Mouse (Mus musculus) hindbrain, embryonic 12.5 days (tissue): ENCODE measurements at regions not wholly inside any gene's neighbourhood (a gene's known extent, or its start where the extent isn't known, plus 50 kb on each side); places are given as distances from the start of the nearest gene placed in this dataset.

ENCODE experiments used
- ATAC-seq: fragments of 200-750 bp; cut with Nextera tagmentation; 2 replicates; pipeline ENCODE4 v1.8.0; 2017; ENCODE audit warnings: moderate TSS enrichment; ENCODE audit not compliant: low FRiP score
- H3K27ac ChIP-seq: fragments of 300-500 bp; sonication (generic); 2 replicates; pipeline ENCODE4 v1.5.1; 2016; ENCODE audit warnings: mild to moderate bottlenecking
- H3K27me3 ChIP-seq: fragments of 300-500 bp; sonication (generic); 2 replicates; pipeline ENCODE4 v1.6.1; 2016; ENCODE audit warnings: mild to moderate bottlenecking
- H3K36me3 ChIP-seq: fragments of 300-500 bp; sonication (generic); 2 replicates; pipeline ENCODE4 v1.6.1; 2016; ENCODE audit warnings: mild to moderate bottlenecking
- H3K4me1 ChIP-seq: fragments of 300-500 bp; sonication (generic); 2 replicates; pipeline ENCODE4 v1.6.1; 2016
- H3K4me2 ChIP-seq: fragments of 300-500 bp; sonication (generic); replicated peaks from 2 replicates; pipeline ENCODE4 v1.6.1; 2016; ENCODE audit warnings: mild to moderate bottlenecking
- H3K4me3 ChIP-seq: fragments of 300-500 bp; sonication (generic); 2 replicates; pipeline ENCODE4 v1.5.1; 2016; ENCODE audit warnings: mild to moderate bottlenecking
- H3K9ac ChIP-seq: fragments of 300-500 bp; sonication (generic); 2 replicates; pipeline ENCODE4 v1.6.1; 2016; ENCODE audit warnings: mild to moderate bottlenecking, moderate library complexity
- H3K9me3 ChIP-seq: fragments of 300-500 bp; sonication (generic); replicated peaks from 2 replicates; pipeline ENCODE4 v1.6.1; 2016; ENCODE audit warnings: mild to moderate bottlenecking
- WGBS: fragments of 180-500 bp; shearing (Covaris S2); methylation state at CpG from one replicate; pipeline ENCODE4 v1.1.7; 2016; 5-methylcytosine and 5-hydroxymethylcytosine counted together

DNA sequence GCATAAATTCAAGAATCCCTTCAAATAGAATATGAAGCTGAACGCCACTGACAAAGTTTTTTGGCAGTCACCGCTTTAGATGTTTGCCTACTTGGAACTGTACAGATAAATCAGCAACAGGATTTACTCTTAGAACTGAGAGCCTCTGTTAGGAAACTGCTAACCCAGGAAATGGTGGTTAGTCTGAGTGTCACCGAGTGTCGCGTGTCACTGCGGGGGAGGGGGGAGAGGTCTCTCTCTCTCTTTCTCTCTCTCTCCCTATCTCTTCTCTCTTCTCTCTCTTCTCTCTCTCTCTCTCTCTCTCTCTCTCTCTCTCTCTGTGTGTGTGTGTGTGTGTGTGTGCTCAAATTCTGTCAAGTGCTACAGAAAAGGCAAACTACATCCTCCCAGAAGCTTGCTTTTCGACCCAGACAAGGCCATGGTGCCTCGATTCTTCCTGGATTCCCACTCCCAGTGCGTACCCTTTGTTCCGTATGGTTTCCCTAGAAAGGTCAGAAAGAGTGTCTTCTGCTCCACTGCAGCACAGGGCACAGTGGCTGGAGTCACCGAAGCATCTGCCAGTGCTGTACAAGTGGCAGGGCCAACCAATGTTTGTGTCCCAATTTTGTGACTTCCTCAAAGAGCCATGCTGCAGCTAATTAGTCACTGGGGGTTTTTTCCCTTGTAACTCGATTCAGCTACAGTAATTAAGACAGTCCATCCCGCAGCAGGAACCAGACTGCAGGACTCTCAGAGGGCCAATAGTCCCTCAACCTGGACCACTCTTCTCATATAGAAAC is 87.0 kb downstream of the Cog6 start:
- Histone ChIP-seq H3K4me2 (no peak overlapping the region), H3K9ac (no peak overlapping the region), H3K9me3 (no peaks in the 10 kb centered on the region), H3K4me3 (no peak overlapping the region), H3K27ac (no peak overlapping the region), H3K27me3 (no peaks in the 10 kb centered on the region), H3K36me3 (no peaks in the 10 kb centered on the region), H3K4me1 (0 out of 2 replicates have a peak, but pooled peaks cover 3% of the 10 kb centered on the region)
- 77% methylated on average over 13 of the region's 13 CpGs for WGBS
- no peak for ATAC-seq

DNA sequence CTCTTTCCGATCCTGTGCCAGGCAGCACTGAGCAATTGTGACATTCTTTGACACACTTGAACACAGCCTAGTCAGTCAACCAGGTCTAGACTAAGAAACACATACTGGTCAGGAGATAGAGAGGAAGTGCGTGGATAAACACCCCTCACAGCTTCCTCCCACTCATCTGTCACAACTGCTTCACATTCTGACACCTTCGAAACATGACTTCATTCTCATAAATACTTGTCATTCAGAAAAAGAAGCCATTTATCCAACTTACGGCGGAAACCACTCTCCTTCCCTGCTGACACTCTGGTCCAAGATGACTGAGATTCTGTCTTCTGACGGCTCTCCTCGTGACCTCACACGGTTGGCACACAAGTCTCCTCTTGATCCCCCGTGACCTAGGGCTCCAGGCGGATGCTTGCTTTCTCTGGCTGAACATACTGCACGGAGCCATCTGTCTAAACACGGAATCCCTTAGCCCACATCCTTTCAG is 89.6 kb downstream of the Cog6 start:
- H3K4me1 ChIP-seq, result 0 out of 2 replicates have a peak, but pooled peaks cover 3% of the 10 kb centered on the region
- H3K4me2 ChIP-seq, result no peak overlapping the region
- no peak overlapping the region for H3K27ac ChIP-seq
- H3K36me3 ChIP-seq, result no peaks in the 10 kb centered on the region
- H3K9ac ChIP-seq, result no peak overlapping the region
- 59% methylated on average over 12 of the region's 12 CpGs for WGBS
- no peak for ATAC-seq
- H3K4me3 ChIP-seq, result no peak overlapping the region
- no peaks in the 10 kb centered on the region for H3K27me3 ChIP-seq
- no peaks in the 10 kb centered on the region for H3K9me3 ChIP-seq

DNA sequence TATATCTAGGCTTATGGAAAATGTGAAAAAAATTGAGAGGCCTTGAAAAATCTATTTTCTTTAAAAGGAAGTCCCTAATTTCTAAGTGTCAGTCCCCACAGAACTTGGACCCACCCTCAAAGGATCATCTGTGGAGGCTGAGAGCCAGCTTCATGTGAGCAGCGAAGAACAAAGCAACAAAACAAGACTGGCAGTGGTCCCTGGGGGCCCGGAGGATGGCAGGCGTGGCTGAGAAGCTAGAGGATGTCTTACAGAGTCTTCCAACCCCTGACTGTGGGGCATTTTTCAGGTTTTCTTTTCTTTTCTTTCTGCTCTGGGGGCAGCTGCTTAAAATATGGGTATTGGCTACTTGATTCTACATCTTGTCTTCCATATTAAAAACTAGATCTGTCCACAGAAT is 90.5 kb downstream of the Cog6 start:
- H3K4me3 ChIP-seq, result no peak overlapping the region
- no peaks in the 10 kb centered on the region for H3K9me3 ChIP-seq
- no peaks in the 10 kb centered on the region for H3K27me3 ChIP-seq
- H3K4me1 ChIP-seq, result 0 out of 2 replicates have a peak, but pooled peaks cover 3% of the 10 kb centered on the region
- H3K9ac ChIP-seq, result no peak overlapping the region
- ATAC-seq, result no peak
- H3K27ac ChIP-seq, result no peak overlapping the region
- WGBS, result 58% methylated on average over 3 of the region's 3 CpGs
- no peaks in the 10 kb centered on the region for H3K36me3 ChIP-seq
- H3K4me2 ChIP-seq, result no peak overlapping the region

DNA sequence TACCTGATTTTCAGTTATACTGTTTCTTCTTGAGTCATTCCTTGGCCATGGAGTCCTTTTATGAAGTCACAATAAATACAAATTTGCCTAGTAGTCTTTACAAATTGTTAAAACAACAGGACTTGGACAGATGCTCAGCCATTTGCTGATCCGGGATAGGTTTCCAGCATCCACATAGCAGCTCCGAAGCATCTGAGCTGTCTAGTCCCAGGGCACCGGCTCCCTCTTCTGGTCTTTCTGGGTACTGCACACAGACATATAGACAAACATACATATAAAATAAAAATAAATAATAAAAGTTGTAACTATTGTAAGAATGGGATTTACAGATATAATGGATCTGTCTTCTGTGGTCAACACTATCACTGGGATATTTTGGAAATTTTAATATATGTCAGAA is 91.8 kb downstream of the Cog6 start:
- H3K36me3 ChIP-seq, result no peaks in the 10 kb centered on the region
- no peak for ATAC-seq
- no peak overlapping the region for H3K4me3 ChIP-seq
- H3K9ac ChIP-seq, result no peak overlapping the region
- H3K9me3 ChIP-seq, result no peaks in the 10 kb centered on the region
- H3K27me3 ChIP-seq, result no peaks in the 10 kb centered on the region
- no peak overlapping the region for H3K27ac ChIP-seq
- no peak overlapping the region for H3K4me2 ChIP-seq
- 0 out of 2 replicates have a peak, but pooled peaks cover 3% of the 10 kb centered on the region for H3K4me1 ChIP-seq
- 67% methylated on average over 3 of the region's 3 CpGs for WGBS

DNA sequence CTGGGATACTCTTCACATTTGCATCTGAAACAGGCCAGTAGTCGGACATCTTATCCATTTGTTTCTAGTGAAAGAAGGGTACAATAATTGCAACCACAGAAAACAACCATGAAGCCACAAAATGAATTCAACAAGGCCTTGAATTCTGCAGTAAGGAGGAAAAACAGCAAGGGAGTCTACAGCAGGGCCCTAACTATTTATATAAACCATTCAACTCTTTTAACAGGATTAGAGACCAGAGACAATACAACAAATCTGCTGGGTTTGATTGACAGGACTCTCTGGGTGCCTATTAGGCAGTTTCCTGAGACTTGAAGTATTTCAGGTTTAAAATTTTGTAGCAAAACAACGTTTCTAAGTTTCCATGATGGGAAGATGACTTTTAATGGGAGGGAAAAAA is 92.4 kb downstream of the Cog6 start:
- H3K9me3 ChIP-seq, result no peaks in the 10 kb centered on the region
- H3K4me1 ChIP-seq, result 0 out of 2 replicates have a peak, but pooled peaks cover 3% of the 10 kb centered on the region
- no peaks in the 10 kb centered on the region for H3K36me3 ChIP-seq
- no peak overlapping the region for H3K4me3 ChIP-seq
- no peak overlapping the region for H3K9ac ChIP-seq
- 51% methylated on average over 2 of the region's 2 CpGs for WGBS
- no peaks in the 10 kb centered on the region for H3K27me3 ChIP-seq
- no peak overlapping the region for H3K27ac ChIP-seq
- no peak overlapping the region for H3K4me2 ChIP-seq
- ATAC-seq, result no peak

DNA sequence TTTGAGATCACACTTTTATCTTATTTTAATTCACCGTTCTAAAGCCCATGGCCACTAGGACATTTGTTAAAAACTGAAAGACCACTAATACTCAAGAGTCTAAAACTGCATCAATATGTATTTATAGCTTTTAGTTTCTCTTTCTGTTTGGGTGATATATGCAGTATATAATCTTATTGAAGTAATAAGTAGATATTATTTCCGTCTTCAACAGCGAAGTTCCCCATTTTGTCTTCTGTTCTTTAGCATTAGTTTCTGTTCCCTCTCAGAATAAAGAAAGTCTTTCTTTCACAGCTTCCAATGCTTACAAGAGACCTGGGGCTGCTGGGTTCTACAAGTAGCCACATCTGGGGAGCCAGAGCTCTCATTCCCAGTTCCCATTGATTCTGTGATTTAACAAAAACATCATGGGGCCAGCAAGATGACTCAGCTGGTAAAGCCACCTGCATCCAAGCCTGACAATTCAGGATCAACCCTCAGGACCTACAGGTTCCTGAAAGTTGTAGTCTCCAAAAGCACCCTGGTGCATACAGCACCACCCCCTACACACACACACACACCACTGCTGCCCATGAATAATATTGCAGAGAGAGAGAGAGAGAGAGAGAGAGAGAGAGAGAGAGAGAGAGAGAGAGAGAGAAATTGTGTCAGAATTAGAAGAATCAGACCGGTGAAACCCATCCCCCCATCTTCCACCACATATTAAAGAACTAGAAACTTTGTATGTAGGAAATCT is 93.0 kb downstream of the Cog6 start:
- Histone ChIP-seq H3K4me2 (no peak overlapping the region), H3K36me3 (no peaks in the 10 kb centered on the region), H3K27ac (no peak overlapping the region), H3K4me1 (0 out of 2 replicates have a peak, but pooled peaks cover 3% of the 10 kb centered on the region), H3K27me3 (no peaks in the 10 kb centered on the region), H3K9me3 (peaks cover 4% of the 10 kb centered on the region), H3K4me3 (no peak overlapping the region), H3K9ac (no peak overlapping the region)
- no peak for ATAC-seq
- WGBS, result 78% methylated on average over 4 of the region's 4 CpGs

DNA sequence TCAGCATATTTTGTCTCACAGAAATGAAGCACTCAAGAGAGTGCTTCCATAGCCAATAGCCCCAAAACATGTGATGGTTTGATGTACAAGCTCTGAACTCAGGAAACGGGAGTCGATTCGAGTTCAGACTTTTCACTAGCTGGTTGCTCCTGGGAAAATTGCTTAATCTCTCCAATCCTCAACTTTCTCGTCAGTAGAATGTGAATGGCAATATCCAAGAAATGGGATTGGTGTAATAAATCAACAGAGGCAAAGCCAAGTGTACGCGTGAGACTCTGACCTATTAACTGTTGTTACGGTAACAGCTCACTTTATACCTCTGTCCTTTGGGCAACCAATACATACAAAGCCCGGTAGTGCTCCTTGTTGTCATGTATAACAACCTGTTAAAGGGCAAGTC is 94.6 kb downstream of the Cog6 start:
- no peak for ATAC-seq
- 90% methylated on average over 8 of the region's 8 CpGs for WGBS

DNA sequence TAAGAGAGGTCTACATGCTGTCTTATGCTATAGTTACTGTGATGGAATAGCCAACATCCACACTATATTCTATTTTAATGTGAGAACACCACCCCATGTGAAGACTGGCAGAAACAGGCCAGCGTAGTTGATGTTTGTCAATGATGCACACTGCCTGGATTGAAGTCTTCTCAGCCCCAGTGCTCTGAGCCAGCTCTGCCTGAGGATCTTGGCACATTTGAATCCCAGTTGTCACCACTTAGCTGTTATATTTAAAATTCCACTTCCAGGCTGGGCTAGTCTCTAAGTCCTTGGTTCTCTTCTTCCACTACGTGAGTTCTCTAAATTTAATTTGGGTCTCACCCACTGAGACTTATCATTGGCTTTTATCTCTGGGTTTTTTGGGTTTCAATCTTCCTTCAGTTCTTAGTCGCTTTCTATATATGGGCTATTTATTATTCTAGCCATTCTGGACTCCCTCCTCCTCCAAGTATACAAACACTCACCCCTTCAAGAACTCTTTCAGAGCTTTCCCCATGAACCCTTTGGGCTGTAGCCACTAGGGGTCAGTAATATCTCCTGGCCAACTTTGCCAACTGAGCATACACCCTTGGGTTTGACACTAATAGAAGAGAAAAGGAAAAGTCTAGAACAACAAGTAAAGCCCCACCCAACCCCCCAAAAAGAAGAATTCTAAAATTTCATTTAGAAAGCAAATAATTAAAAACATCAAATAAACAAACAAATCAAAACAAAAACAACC is 110.0 kb downstream of the Cog6 start:
- H3K4me1 ChIP-seq, result no peaks in the 10 kb centered on the region
- WGBS, result 94% methylated on average over 3 of the region's 3 CpGs
- no peaks in the 10 kb centered on the region for H3K9me3 ChIP-seq
- no peak overlapping the region for H3K4me3 ChIP-seq
- H3K27ac ChIP-seq, result no peak overlapping the region
- H3K27me3 ChIP-seq, result no peaks in the 10 kb centered on the region
- ATAC-seq, result no peak
- H3K9ac ChIP-seq, result no peak overlapping the region
- no peaks in the 10 kb centered on the region for H3K36me3 ChIP-seq
- H3K4me2 ChIP-seq, result no peak overlapping the region

More for the DNA sequence above, 94.6 kb downstream of the Cog6 start:
- Histone ChIP-seq H3K9me3 (peaks cover 10% of the 10 kb centered on the region), H3K36me3 (no peaks in the 10 kb centered on the region), H3K27ac (no peak overlapping the region), H3K27me3 (no peaks in the 10 kb centered on the region), H3K9ac (no peak overlapping the region), H3K4me1 (0 out of 2 replicates have a peak, but pooled peaks cover 3% of the 10 kb centered on the region), H3K4me3 (no peak overlapping the region), H3K4me2 (no peak overlapping the region)

DNA sequence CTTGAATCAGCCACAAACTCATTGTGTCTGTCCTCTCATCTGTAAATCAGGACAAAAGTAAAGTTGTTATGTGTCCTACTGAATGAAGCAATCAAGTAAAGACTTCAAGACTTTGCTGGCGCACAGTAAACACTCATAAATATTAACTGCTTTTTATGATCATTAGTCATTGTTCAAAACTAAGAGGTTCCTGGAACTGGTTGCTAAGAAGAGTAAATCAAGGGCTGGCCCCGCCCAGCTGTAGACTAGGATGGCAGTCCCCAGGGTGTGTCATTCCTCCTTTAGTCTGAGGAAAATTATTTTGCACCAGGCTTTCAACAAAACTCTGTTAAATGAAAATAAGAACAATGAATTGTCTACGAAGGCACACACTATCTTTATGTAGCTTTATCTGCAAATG is 113.0 kb downstream of the Cog6 start:
- H3K27ac ChIP-seq, result no peak overlapping the region
- no peaks in the 10 kb centered on the region for H3K9me3 ChIP-seq
- no peak for ATAC-seq
- no peaks in the 10 kb centered on the region for H3K27me3 ChIP-seq
- no peak overlapping the region for H3K9ac ChIP-seq
- no peak overlapping the region for H3K4me3 ChIP-seq
- H3K4me2 ChIP-seq, result no peak overlapping the region
- no peaks in the 10 kb centered on the region for H3K36me3 ChIP-seq
- H3K4me1 ChIP-seq, result no peaks in the 10 kb centered on the region
- 85% methylated on average over 3 of the region's 3 CpGs for WGBS

DNA sequence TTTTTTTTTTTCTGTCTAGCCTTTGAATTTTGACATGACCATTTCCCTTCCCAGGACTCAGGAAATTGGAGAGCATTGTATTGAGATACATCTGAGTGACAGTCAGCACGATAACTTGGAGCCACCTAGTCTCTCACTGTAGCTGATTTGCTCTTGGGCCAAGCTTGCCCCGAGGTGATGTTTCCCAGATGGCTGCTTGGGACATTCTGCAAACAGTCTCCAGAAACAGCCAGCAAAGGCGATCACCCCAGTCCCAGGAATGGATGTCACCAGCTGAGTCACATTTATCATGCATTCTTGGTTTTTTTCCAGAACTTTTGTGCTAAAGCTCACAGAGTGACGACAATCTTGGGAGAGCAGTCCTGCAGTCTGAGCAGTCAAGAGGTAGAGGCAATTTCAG is 119.4 kb downstream of the Cog6 start:
- Histone ChIP-seq H3K4me3 (no peak overlapping the region), H3K27me3 (no peaks in the 10 kb centered on the region), H3K4me1 (no peaks in the 10 kb centered on the region), H3K27ac (no peak overlapping the region), H3K9me3 (no peaks in the 10 kb centered on the region), H3K36me3 (no peaks in the 10 kb centered on the region), H3K4me2 (no peak overlapping the region), H3K9ac (no peak overlapping the region)
- WGBS, result 69% methylated on average over 4 of the region's 4 CpGs
- no peak for ATAC-seq

DNA sequence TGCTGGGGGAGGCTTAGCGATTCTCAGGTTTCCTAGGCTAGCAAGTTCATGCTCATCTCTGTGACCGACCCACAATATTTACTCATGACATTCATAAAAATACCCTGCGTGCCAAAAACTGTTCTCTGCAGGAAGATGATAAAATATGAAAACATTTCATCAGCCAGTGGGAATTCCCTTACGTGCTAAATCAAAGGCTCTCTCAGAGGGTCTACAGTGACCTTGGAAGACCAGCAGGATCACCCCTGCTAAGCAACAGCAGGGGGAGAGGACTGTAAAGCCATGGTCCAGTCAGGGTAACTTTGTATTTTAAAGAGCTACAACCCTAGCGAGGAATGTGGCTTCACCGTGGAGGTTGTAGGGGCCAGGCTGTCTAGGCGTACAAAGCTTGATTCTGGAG is 120.6 kb downstream of the Cog6 start:
- Histone ChIP-seq H3K4me3 (no peak overlapping the region), H3K27me3 (no peaks in the 10 kb centered on the region), H3K9ac (no peak overlapping the region), H3K27ac (no peak overlapping the region), H3K9me3 (no peaks in the 10 kb centered on the region), H3K36me3 (no peaks in the 10 kb centered on the region), H3K4me1 (no peaks in the 10 kb centered on the region), H3K4me2 (no peak overlapping the region)
- 74% methylated on average over 7 of the region's 7 CpGs for WGBS
- no peak for ATAC-seq

DNA sequence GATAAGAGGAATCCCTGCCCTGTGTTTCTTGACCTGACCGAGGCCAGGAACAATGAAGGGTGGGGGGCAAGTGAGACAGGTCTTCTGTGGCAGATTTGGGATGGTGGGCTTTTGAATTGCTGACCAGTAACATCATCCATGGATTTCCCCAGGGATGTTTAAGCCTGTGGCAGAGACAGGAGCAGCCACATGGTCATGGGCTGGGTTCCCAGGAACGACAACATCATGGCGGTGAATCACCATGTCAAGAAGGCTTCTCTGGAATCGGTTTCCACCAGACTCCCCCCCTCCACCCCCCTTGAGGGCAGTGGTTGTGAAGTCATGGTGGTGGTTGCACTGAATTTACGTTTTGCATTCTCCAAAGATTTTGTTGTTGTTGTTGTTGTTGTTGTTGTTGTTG is 121.3 kb downstream of the Cog6 start:
- Histone ChIP-seq H3K9ac (no peak overlapping the region), H3K27ac (no peak overlapping the region), H3K27me3 (no peaks in the 10 kb centered on the region), H3K4me2 (no peak overlapping the region), H3K9me3 (no peaks in the 10 kb centered on the region), H3K36me3 (no peaks in the 10 kb centered on the region), H3K4me3 (no peak overlapping the region), H3K4me1 (no peaks in the 10 kb centered on the region)
- WGBS, result 88% methylated on average over 5 of the region's 5 CpGs
- ATAC-seq, result no peak
